Mouse (Mus musculus) frontal cortex, adult (tissue): ENCODE data around the gene Gmnn.

Experiments
- ATAC-seq: cut with Nextera tagmentation; 2 replicates; pipeline ENCODE4 v1.9.2; 2017; ENCODE audit warnings: mild to moderate bottlenecking, moderate library complexity, mixed read lengths; ENCODE audit not compliant: low TSS enrichment

Gmnn gene

DNA sequence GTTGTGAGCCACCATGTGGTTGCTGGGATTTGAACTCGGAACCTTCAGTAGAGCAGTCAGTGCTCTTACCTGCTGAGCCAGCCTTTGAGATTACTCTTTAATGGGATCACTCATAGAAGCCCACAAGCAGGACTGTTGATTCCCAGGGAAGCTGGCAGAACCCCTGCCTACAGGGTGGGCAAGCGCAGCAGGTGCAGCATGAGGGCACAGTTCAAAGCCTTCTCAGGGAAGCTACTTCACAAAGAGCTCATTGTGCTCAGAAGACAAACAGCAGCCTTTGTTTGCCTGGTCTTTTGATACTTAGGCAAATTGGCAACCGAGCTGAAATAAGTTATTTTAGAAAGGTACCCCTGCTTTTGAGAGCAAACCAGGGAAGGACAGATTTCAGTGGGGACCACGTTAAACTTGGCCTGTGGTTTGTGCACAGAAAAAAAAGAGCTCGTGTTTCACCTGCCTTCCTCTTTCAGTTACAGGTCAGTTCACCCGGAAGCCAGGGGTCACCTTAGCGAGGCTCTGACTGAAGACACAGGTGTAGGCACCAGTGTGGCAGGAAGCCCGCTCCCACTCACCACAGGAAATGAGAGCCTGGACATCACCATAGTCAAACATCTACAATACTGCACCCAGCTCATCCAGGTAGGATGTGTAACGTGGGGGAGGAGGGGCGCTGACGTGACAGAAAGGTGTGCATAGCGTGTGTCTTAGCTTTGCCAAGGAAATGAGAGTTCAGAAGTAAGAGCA is 51.9 kb downstream of the Gmnn start:
- no peak for ATAC-seq

DNA sequence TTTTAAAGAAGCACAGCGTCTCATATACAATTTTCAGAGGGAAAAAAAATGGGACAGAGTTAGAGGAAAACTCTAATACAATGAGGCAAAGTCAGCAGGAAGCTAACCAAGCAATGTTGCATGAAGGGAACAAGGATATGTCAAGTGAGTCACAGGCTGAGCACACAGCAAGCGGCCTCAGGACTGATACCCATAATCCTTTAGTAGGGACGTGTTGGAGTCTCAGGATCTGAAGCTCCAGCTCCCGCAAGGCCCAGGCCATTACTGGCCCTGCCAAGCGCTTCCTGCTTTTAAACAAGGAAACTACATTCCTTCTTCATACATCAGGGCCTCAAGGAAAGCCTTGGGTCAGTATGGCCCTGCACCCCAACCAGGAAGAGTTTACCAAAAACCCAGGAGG is 59.6 kb downstream of the Gmnn start:
- no peak for ATAC-seq
